Comparison of ENCODE assay signal across 24 mouse cellular contexts in genomic region chr4:10691086-10691485, GRCm38 (mm10).
DNase-seq lines count a peak whose midpoint lies in the region; ATAC-seq lines count a peak whose summit lies in the region.
"Had no signal": no experiment of that assay in that cellular context is flagged by ENCODE, and none has a peak within 500 bp of the region (broad histone marks: within the 10 kb centered on the region; RNA-seq: fewer than 3 reads in every experiment).

No protein-coding gene starts in this region.

- no peak for ATAC-seq in embryonic facial prominence, embryonic 11.5 days (replicated peaks; ENCODE audit: insufficient number of reproducible peaks, low FRiP score, low TSS enrichment, low read depth)
- ATAC-seq in hindbrain, embryonic 16.5 days = no peak
- ATAC-seq: activated CD4-positive, CD25-positive, alpha-beta regulatory T cell, adult 4 months; CD4-positive, CD25-positive, alpha-beta regulatory T cell, adult 4 months; forebrain, embryonic 16.5 days; hindbrain, postnatal 0 days had no signal

- no peak overlapping the region for H3K9ac ChIP-seq in embryonic facial prominence, embryonic 11.5 days (replicated peaks; ENCODE audit: low read length)
- no peak overlapping the region for H3K9ac ChIP-seq in hindbrain, embryonic 16.5 days (ENCODE audit: low read depth, low read length)
- H3K9ac ChIP-seq: embryonic facial prominence, embryonic 15.5 days; hindbrain, embryonic 12.5 days had no signal

- no peaks in the 10 kb centered on the region for H3K4me1 ChIP-seq in embryonic facial prominence, embryonic 11.5 days (ENCODE audit: control insufficient read depth, insufficient read depth, low read length)
- peaks cover 18% of the 10 kb centered on the region for H3K4me1 ChIP-seq in limb, embryonic 10.5 days
- no peaks in the 10 kb centered on the region for H3K4me1 ChIP-seq in hindbrain, embryonic 16.5 days (ENCODE audit: control insufficient read depth, insufficient read depth, low read depth, low read length)
- H3K4me1 ChIP-seq: forebrain, embryonic 10.5 days; heart, embryonic 10.5 days; hindbrain, embryonic 12.5 days had no signal

- H3K9me3 ChIP-seq in embryonic facial prominence, embryonic 11.5 days (replicated peaks; ENCODE audit: control insufficient read depth, low read length) = no peaks in the 10 kb centered on the region
- no peaks in the 10 kb centered on the region for H3K9me3 ChIP-seq in limb, embryonic 10.5 days (replicated peaks)
- H3K9me3 ChIP-seq in hindbrain, embryonic 16.5 days (ENCODE audit: control insufficient read depth, low read length) = no peaks in the 10 kb centered on the region
- H3K9me3 ChIP-seq: embryonic facial prominence, embryonic 15.5 days; G1E; heart, embryonic 10.5 days; hindbrain, embryonic 12.5 days had no signal

- H3K4me2 ChIP-seq in embryonic facial prominence, embryonic 11.5 days (ENCODE audit: low read depth, low read length) = no peak overlapping the region
- no peak overlapping the region for H3K4me2 ChIP-seq in hindbrain, embryonic 16.5 days (ENCODE audit: low read length)
- H3K4me2 ChIP-seq: embryonic facial prominence, embryonic 15.5 days; hindbrain, embryonic 12.5 days had no signal

- H3K4me3 ChIP-seq in embryonic facial prominence, embryonic 11.5 days (ENCODE audit: low read depth, low read length) = no peak overlapping the region
- H3K4me3 ChIP-seq in limb, embryonic 10.5 days = no peak overlapping the region
- no peak overlapping the region for H3K4me3 ChIP-seq in hindbrain, embryonic 16.5 days (ENCODE audit: low read length)
- H3K4me3 ChIP-seq: embryonic facial prominence, embryonic 15.5 days; erythroblast, embryonic 14.5 days; forebrain, embryonic 10.5 days; gastrocnemius, adult 2 months; heart, embryonic 10.5 days; hindbrain, embryonic 12.5 days had no signal

- 34% methylated on average over 9 of the region's 9 CpGs for WGBS in embryonic facial prominence, embryonic 11.5 days
- WGBS in limb, embryonic 10.5 days = 50% methylated on average over 9 of the region's 9 CpGs
- WGBS in hindbrain, embryonic 16.5 days = 82% methylated on average over 9 of the region's 9 CpGs

- H3K27me3 ChIP-seq in embryonic facial prominence, embryonic 11.5 days (ENCODE audit: control insufficient read depth, insufficient read depth, low read length) = no peaks in the 10 kb centered on the region
- H3K27me3 ChIP-seq in limb, embryonic 10.5 days (ENCODE audit: low read depth, poor library complexity, severe bottlenecking) = peaks cover 18% of the 10 kb centered on the region
- H3K27me3 ChIP-seq in hindbrain, embryonic 16.5 days (replicated peaks; ENCODE audit: control insufficient read depth, insufficient read depth, low read length) = no peaks in the 10 kb centered on the region
- H3K27me3 ChIP-seq: embryonic facial prominence, embryonic 15.5 days; hindbrain, embryonic 12.5 days had no signal

- H3K36me3 ChIP-seq in embryonic facial prominence, embryonic 11.5 days (replicated peaks; ENCODE audit: control insufficient read depth, insufficient read depth, low read depth, low read length) = no peaks in the 10 kb centered on the region
- no peaks in the 10 kb centered on the region for H3K36me3 ChIP-seq in limb, embryonic 10.5 days
- H3K36me3 ChIP-seq in hindbrain, embryonic 16.5 days (ENCODE audit: control insufficient read depth, insufficient read depth, low read length) = no peaks in the 10 kb centered on the region
- H3K36me3 ChIP-seq: embryonic facial prominence, embryonic 15.5 days; forebrain, embryonic 10.5 days; G1E; heart, embryonic 10.5 days; hindbrain, embryonic 12.5 days had no signal

- DNase-seq in ZHBTc4 (ENCODE audit: low read depth, low spot score) = peak; percentile 14
- DNase-seq in embryonic facial prominence, embryonic 11.5 days (ENCODE audit: low spot score) = peak; percentile 52
- DNase-seq in limb, embryonic 10.5 days (ENCODE audit: low spot score) = peak; percentile 38
- DNase-seq in layer of hippocampus, adult 8-10 months (ENCODE audit: low spot score in 2 of 2) = no peak
- DNase-seq in left cerebral cortex, adult 11 months (ENCODE audit: low spot score) = no peak
- DNase-seq: adrenal gland, postnatal 14 days; cerebellum, adult 11-12 months; cerebellum, adult 9-10 months; gastrocnemius, adult 2 months; gastrocnemius, postnatal 25 days; heart, postnatal 10 days; heart, postnatal 4 days; kidney, adult 11 months had no signal

- no peak overlapping the region for H3K27ac ChIP-seq in embryonic facial prominence, embryonic 11.5 days (replicated peaks; ENCODE audit: low read depth, low read length)
- H3K27ac ChIP-seq in limb, embryonic 10.5 days = no peak overlapping the region
- no peak overlapping the region for H3K27ac ChIP-seq in hindbrain, embryonic 16.5 days (ENCODE audit: low read depth, low read length)
- H3K27ac ChIP-seq: embryonic facial prominence, embryonic 15.5 days; forebrain, embryonic 10.5 days; gastrocnemius, adult 2 months; heart, embryonic 10.5 days; hindbrain, embryonic 12.5 days; hindbrain, postnatal 0 days had no signal

Comparison
In these comparisons a context has a peak if more than half of its experiments do, and no peak if none do; other contexts are left out.
1. DNase-seq: peak in ZHBTc4 (single experiment), embryonic facial prominence, embryonic 11.5 days (single experiment) and limb, embryonic 10.5 days (single experiment); none in layer of hippocampus, adult 8-10 months (0 of 2) and left cerebral cortex, adult 11 months (single experiment).